Mouse (Mus musculus) forebrain, embryonic 12.5 days (tissue): ENCODE measurements around the gene Slc47a2. TPM values are rescaled to one million over a fixed set of nuclear protein-coding genes. Genes with fewer than 3 reads are reported as not detected.
A peak's percentile ranks its signal among the peaks of the same experiment; 100 is the strongest.

ENCODE experiments used
- ATAC-seq: fragments of 200-750 bp; cut with Nextera tagmentation; 2 replicates; pipeline ENCODE4 v1.8.0; 2017; ENCODE audit warnings: moderate TSS enrichment; ENCODE audit not compliant: low FRiP score
- H3K27ac ChIP-seq: fragments of 300-500 bp; sonication (generic); 2 replicates; pipeline ENCODE4 v1.5.1; 2016; ENCODE audit warnings: mild to moderate bottlenecking
- H3K27me3 ChIP-seq: fragments of 300-500 bp; sonication (generic); 2 replicates; pipeline ENCODE4 v1.6.1; 2016; ENCODE audit warnings: mild to moderate bottlenecking
- H3K36me3 ChIP-seq: fragments of 300-500 bp; sonication (generic); replicated peaks from 2 replicates; pipeline ENCODE4 v1.6.1; 2016; ENCODE audit warnings: mild to moderate bottlenecking
- H3K4me1 ChIP-seq: fragments of 300-500 bp; sonication (generic); 2 replicates; pipeline ENCODE4 v1.6.1; 2016
- H3K4me2 ChIP-seq: fragments of 300-500 bp; sonication (generic); 2 replicates; pipeline ENCODE4 v1.6.1; 2016; ENCODE audit warnings: mild to moderate bottlenecking, moderate library complexity
- H3K4me3 ChIP-seq: fragments of 300-500 bp; sonication (generic); replicated peaks from 2 replicates; pipeline ENCODE4 v1.5.1; 2016; ENCODE audit warnings: mild to moderate bottlenecking
- H3K9ac ChIP-seq: fragments of 300-500 bp; sonication (generic); 2 replicates; pipeline ENCODE4 v1.6.1; 2016; ENCODE audit warnings: mild to moderate bottlenecking
- H3K9me3 ChIP-seq: fragments of 300-500 bp; sonication (generic); 2 replicates; pipeline ENCODE4 v1.6.1; 2016
- WGBS: fragments of 180-500 bp; shearing (Covaris S2); methylation state at CpG from one replicate; pipeline ENCODE4 v1.1.7; 2016; 5-methylcytosine and 5-hydroxymethylcytosine counted together
- polyA plus RNA-seq: library from polyadenylated mRNA; unstranded; fragments of >200 nt; fragmentation: Nextera tagmentation; extraction: Ambion mirVana; gene quantifications from 2 replicates; pipeline ENCODE4 v1.2.1, GENCODE M21; 2016

The Slc47a2 gene
- not detected in 2 replicates for polyA plus RNA-seq

DNA sequence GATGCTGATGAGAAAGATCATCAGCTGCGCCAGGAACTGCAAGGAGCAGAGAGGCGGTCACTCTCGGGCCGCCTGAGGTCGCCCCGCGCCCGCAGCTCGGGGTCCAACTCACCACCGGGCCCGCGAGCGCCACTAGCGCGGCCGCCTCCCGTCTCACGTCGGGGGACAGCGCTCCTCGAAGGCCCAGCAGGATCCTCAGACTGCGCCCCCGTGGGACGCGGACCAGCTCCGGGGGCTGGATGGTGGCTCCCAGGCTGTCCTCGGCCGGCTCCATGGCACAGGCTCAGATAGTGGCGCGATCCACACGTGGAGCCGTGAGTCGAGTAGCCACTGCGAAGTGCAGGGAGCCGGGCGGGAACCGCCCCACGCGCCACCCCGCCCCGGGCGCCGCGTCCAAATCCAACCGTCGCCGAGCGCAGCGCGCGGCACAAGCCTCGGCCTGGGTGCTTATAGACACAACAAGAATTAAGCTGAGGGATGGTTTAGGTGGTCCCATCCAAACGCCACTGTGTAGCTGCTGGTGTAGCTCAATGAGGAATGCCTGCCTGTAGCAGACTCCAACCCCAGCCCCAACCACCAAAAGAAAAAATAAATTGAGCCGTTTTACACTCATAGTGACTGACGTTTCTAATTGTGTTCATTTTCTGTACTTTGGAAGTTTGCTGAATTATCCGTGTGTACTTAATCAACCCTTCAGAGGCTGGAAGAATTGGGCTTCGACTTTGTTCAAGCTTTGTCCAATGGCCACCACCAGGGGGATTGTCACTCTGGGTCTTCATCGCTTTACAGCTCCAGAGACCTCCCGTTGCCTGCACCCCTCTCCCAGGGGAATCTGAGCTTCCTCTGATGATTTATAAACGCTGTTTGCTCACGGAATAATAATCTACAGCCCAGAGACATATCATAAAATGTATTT, at the start of gene Slc47a2:
Gene Slc47a2 (minus strand): TSS at position 356 of the 916 bp plus-strand sequence.
- H3K9ac ChIP-seq, result peak within 1 kb of the TSS; percentile 49
- H3K27me3 ChIP-seq, result peaks cover 54% of the 10 kb centered on the region
- no peak within 1 kb of the TSS for H3K27ac ChIP-seq
- peak within 1 kb of the TSS; percentile 59 for H3K4me2 ChIP-seq
- H3K4me1 ChIP-seq, result peaks cover 10% of the 10 kb centered on the region
- H3K9me3 ChIP-seq, result no peaks in the 10 kb centered on the region
- no peaks in the 10 kb centered on the region for H3K36me3 ChIP-seq
- no peak for ATAC-seq
- H3K4me3 ChIP-seq, result peak within 1 kb of the TSS; percentile 38
- 3% methylated on average over 61 of the region's 61 CpGs for WGBS

DNA sequence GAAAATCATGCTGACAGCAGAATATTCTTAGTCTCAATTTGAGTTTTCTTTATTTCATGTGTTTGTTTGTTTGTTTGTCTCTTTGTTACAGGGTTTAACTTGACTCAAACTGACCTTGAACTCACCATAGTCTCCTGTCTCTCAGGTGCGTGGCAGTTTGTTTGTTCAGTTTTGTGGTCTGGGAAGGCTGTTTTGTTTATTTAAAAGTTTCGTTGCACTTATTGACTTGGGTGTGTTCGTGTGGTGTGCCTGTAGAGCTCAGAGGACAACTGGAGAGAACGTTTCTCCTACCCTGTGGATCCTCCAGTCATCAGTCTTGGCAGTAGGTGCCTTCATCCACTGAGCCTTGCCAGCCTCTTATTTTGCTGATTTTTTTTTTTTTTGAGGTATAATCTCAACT, 46.3 kb upstream of the Slc47a2 start:
- no peak overlapping the region for H3K27ac ChIP-seq
- H3K9ac ChIP-seq, result no peak overlapping the region
- WGBS, result 79% methylated on average over 4 of the region's 4 CpGs
- H3K9me3 ChIP-seq, result no peaks in the 10 kb centered on the region
- H3K4me3 ChIP-seq, result no peak overlapping the region
- H3K27me3 ChIP-seq, result no peaks in the 10 kb centered on the region
- H3K36me3 ChIP-seq, result no peaks in the 10 kb centered on the region
- H3K4me2 ChIP-seq, result no peak overlapping the region
- no peaks in the 10 kb centered on the region for H3K4me1 ChIP-seq
- ATAC-seq, result no peak

DNA sequence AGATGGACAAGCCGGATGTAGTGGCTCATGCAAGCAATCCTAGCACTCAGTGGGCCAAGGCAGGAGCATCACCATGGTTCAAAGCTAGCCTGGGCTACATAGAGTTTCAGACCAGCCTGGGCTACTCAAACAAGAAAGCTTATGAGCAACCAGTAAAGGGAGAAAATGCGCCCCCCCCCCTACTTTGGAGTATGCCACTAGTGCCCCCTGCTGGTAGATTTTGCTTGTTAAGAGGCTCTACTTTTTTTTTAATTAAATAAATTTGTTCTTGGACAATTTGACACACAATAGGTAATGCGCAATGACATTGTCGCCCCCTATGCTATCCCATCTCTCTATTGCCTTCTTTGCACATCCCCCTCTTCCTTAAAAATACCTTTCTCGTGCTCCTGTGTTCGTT, 45.4 kb upstream of the Slc47a2 start:
- WGBS, result 60% methylated on average over 6 of the region's 6 CpGs
- H3K4me2 ChIP-seq, result no peak overlapping the region
- H3K4me1 ChIP-seq, result no peaks in the 10 kb centered on the region
- H3K27me3 ChIP-seq, result no peaks in the 10 kb centered on the region
- no peak overlapping the region for H3K9ac ChIP-seq
- no peak overlapping the region for H3K27ac ChIP-seq
- no peak for ATAC-seq
- no peaks in the 10 kb centered on the region for H3K36me3 ChIP-seq
- H3K4me3 ChIP-seq, result no peak overlapping the region
- no peaks in the 10 kb centered on the region for H3K9me3 ChIP-seq

DNA sequence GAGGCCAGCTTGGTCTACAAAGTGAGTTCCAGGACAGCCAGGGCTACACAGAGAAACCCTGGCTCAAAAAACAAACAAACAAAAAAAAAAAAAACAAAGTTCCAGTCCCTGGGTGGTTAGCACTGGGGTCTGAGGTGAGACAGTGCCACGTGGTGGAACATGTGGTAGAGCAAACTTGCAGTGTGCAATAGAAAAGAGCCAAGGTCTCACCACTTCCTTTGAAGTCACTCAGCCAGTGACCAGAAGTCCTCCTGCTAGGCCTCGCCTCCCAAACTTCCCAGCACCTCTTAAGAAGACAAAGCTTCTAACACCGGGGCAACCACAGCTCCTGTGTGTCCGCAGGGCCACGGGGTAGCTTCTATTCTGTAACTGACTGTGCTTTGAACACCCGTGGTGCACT, 44.6 kb upstream of the Slc47a2 start:
- H3K4me2 ChIP-seq, result no peak overlapping the region
- no peaks in the 10 kb centered on the region for H3K36me3 ChIP-seq
- no peak overlapping the region for H3K4me3 ChIP-seq
- no peak for ATAC-seq
- no peaks in the 10 kb centered on the region for H3K27me3 ChIP-seq
- H3K9me3 ChIP-seq, result no peaks in the 10 kb centered on the region
- H3K27ac ChIP-seq, result no peak overlapping the region
- no peak overlapping the region for H3K9ac ChIP-seq
- H3K4me1 ChIP-seq, result no peaks in the 10 kb centered on the region
- 71% methylated on average over 6 of the region's 6 CpGs for WGBS

DNA sequence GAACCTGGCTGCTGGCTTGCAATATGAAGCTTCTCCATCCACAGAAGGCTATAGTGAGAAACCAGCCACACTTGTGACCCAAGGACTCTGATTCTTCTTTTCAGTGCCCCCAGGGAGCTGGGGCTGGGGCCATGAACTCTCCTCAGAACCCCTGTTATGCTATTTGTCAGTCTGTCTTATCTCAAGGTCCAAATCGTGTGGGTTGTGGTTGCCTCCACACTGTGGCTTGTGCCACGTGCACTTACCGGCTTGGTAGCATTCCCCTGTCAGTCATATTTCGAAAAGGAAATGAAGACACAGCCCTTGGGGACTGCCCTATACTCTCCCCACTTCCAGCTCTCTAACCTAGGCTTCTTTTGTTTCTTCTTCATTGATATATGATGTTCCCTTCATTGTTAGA, 43.1 kb upstream of the Slc47a2 start:
- H3K4me3 ChIP-seq, result no peak overlapping the region
- ATAC-seq, result no peak
- H3K27me3 ChIP-seq, result no peaks in the 10 kb centered on the region
- H3K4me1 ChIP-seq, result no peaks in the 10 kb centered on the region
- H3K9me3 ChIP-seq, result no peaks in the 10 kb centered on the region
- no peaks in the 10 kb centered on the region for H3K36me3 ChIP-seq
- no peak overlapping the region for H3K9ac ChIP-seq
- WGBS, result 94% methylated on average over 4 of the region's 4 CpGs
- no peak overlapping the region for H3K4me2 ChIP-seq
- no peak overlapping the region for H3K27ac ChIP-seq

DNA sequence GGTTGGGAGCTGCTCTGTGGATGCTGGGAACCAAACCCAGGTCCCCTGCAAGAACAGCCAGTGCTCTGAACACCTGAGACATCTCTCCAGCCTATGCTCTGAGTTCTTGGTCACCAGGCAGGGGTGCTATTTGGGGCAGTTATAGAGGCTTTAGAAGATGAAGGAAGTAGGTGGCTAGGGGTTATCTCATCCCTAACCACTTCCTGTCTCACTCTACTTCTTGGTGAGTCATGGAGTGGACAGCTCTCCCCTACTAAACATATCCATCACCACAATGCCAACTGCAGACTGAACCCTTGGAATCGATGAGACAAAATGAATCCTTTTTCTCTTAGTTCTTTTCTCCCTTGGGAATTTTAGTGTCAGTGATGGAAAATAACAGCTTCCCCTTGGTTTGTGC, 38.6 kb upstream of the Slc47a2 start:
- H3K9ac ChIP-seq, result no peak overlapping the region
- H3K27me3 ChIP-seq, result peaks cover 34% of the 10 kb centered on the region
- H3K36me3 ChIP-seq, result no peaks in the 10 kb centered on the region
- H3K4me3 ChIP-seq, result no peak overlapping the region
- no peak for ATAC-seq
- 87% methylated on average over 1 of the region's 1 CpGs for WGBS
- peaks cover 8% of the 10 kb centered on the region for H3K4me1 ChIP-seq
- no peak overlapping the region for H3K27ac ChIP-seq
- H3K9me3 ChIP-seq, result no peaks in the 10 kb centered on the region
- H3K4me2 ChIP-seq, result no peak overlapping the region

DNA sequence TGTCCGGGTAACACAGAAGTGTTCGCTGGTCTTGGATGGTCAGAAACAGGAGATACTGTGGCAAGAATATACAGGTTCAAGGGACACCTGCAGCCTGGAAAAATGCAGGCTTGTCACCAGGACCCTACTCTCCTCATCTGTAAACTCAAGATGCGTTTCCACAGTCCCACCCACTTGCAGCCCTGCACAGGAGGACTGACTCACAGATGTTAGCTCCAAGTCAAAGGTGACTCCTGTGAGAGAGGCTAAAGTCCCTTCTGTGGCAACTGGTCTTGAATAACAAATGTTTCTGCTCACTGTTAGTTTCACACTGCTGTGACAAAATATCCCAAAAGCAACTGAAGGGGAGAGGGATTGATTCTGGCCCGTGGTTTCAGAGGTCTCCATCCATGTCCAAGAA, 36.0 kb upstream of the Slc47a2 start:
- peaks cover 43% of the 10 kb centered on the region for H3K27me3 ChIP-seq
- WGBS, result 68% methylated on average over 4 of the region's 4 CpGs
- no peak overlapping the region for H3K9ac ChIP-seq

DNA sequence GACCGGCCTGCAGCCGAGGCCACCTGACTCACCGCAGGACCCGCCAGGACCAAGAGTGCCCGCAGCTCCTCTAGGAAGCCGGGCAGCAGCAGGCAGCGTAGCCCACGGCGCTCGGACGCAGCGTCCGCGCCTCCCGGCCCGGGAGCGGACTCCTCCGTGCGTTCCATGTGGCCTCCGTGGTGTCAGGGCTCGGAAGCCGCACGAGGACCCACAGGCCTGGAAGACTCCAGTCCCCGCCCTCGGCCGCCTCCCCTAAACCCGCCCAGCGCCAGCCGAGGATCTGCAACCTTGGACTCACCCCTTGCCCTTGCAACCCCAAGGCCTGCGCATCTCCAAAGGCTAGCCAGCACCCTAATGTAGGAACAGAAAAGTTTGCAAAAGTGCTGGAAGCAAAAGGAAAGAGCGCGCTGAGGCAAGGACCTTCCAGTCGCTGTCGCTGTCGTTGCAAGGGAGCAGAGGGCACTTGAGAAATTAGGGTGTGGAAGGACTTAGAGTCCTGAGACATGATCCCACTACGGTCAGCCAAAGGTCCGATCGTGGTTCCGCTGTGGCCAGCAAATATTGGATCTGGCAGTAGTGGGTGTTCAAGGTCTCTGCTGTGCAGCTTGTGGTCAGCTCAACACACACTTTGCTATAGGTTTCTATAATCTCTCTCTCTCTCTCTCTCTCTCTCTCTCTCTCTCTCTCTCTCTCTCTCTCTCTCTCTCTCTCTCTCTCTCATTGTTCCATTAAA, 35.4 kb upstream of the Slc47a2 start, which contains the start of gene Slc47a1:
Gene Slc47a1 (minus strand): TSS at position 465 of the 733 bp plus-strand sequence.
- peaks cover 8% of the 10 kb centered on the region for H3K4me1 ChIP-seq
- H3K27me3 ChIP-seq, result peaks cover 43% of the 10 kb centered on the region
- no peaks in the 10 kb centered on the region for H3K9me3 ChIP-seq
- no peak within 1 kb of the TSS for H3K27ac ChIP-seq
- no peak for ATAC-seq
- H3K36me3 ChIP-seq, result no peaks in the 10 kb centered on the region
- peak within 1 kb of the TSS; percentile 48 for H3K4me2 ChIP-seq
- H3K9ac ChIP-seq, result no peak within 1 kb of the TSS; the same call in 1 of the 2 replicates
- peak within 1 kb of the TSS; percentile 23 for H3K4me3 ChIP-seq
- WGBS, result 16% methylated on average over 39 of the region's 39 CpGs

More for the DNA sequence above, 36.0 kb upstream of the Slc47a2 start:
- Histone ChIP-seq H3K4me2 (no peak overlapping the region), H3K9me3 (no peaks in the 10 kb centered on the region), H3K4me3 (no peak overlapping the region), H3K27ac (no peak overlapping the region), H3K4me1 (peaks cover 8% of the 10 kb centered on the region), H3K36me3 (no peaks in the 10 kb centered on the region)
- no peak for ATAC-seq

DNA sequence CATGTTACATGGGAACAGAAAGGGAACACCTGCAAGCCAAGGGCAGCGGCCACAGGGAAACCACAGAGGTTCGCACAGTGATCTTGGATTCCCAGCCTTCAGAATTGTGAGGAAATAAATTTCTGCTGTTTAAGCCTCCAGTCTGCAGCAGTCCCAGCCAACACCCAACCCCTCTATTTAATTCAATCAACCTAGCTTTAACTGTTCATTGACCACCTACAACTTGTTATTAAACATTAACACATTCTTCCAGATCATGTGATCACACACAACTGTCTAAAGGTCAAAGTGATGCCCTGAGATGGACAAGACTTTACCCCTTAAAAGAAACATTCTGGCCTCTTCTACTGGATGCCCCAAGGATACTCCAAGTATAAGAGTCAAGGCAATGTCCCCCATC, 26.0 kb upstream of the Slc47a2 start:
- Histone ChIP-seq H3K9ac (no peak overlapping the region), H3K36me3 (no peaks in the 10 kb centered on the region), H3K27ac (no peak overlapping the region), H3K9me3 (no peaks in the 10 kb centered on the region), H3K4me1 (no peaks in the 10 kb centered on the region), H3K4me3 (no peak overlapping the region), H3K4me2 (no peak overlapping the region), H3K27me3 (peaks cover 4% of the 10 kb centered on the region; the same call in 1 of the 2 replicates)
- no peak for ATAC-seq
- WGBS, result 100% methylated on average over 2 of the region's 2 CpGs

DNA sequence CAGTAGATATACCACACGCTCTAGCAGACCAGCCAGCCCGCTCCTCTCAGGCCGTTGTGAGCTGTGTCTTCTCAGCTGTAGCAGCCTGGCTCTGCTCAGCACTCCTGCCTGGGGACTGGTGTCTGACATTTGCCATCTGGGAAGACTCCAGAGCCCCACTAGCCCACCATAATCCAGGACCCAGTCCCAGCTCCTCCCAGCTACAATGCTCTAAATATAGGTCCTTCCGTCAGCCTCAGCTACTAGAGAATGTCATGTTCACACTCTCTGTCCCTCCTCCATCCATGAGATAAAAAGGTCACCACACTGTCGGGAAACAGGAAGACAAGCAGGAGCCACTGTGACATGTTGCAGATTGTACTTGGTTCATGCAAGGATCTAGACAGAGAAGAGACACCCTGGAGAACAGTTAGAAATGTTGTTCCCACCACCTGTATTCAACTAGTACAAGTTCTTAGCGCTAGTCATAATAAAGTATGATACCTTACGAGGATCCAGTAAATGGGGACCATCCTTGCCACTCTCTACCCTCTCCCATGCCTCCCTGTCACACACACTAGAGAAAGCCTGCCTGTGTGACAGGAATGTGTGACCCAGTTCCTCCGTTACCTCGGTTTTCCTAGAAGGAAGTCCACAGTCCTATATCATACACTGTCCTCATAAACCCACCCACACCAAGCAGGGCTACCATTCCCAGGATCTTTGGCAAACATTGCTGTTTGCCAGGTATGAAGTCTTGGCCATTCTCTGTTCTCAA, 24.0 kb upstream of the Slc47a2 start:
- ATAC-seq, result no peak
- Histone ChIP-seq H3K27ac (no peak overlapping the region), H3K4me2 (no peak overlapping the region), H3K9ac (no peak overlapping the region), H3K4me3 (no peak overlapping the region), H3K4me1 (no peaks in the 10 kb centered on the region), H3K9me3 (no peaks in the 10 kb centered on the region), H3K36me3 (no peaks in the 10 kb centered on the region), H3K27me3 (peaks cover 4% of the 10 kb centered on the region; the same call in 1 of the 2 replicates)
- 84% methylated on average over 9 of the region's 9 CpGs for WGBS

DNA sequence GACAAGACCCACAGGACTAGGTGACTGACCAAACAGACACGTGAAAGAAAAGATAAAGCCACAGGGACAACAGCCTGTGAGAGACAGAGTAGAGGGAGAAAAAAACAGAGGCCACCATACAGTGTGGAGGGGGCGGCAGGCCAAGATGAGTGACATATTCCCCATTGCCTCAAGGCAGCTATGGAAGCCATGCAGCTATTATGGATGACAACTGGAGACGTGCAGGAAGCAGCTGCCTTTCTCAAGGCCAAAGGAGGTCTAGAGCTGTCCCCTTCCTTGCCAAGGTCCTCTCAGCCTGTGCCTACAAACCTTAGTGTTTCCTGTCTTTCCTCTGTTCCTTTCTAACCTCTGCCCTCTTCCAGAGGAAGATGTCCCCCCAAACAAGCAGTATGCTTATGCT, 23.3 kb upstream of the Slc47a2 start:
- Histone ChIP-seq H3K4me2 (no peak overlapping the region), H3K4me1 (no peaks in the 10 kb centered on the region), H3K36me3 (no peaks in the 10 kb centered on the region), H3K27ac (no peak overlapping the region), H3K27me3 (peaks cover 4% of the 10 kb centered on the region; the same call in 1 of the 2 replicates), H3K9me3 (no peaks in the 10 kb centered on the region), H3K9ac (no peak overlapping the region), H3K4me3 (no peak overlapping the region)
- no peak for ATAC-seq
- WGBS, result 71% methylated on average over 3 of the region's 3 CpGs

DNA sequence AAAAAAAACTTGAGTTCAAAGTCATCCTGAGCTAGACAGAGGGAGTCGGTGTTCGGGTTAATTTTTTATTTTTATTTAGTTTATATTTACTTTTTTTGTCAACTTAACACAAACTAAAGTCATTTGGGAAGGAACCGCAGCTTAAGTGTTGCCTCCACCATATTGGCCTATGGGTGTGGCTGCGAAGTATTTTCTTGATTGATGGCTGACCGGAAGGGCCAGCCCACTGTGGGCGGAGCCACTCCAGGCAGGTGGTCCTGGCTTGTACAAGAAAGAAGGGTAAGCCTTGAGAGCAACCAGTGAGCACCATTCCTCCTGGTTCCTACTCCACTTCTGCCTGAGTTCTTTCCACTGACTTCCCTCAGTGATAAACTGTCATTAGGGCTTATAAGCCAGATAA, 21.4 kb upstream of the Slc47a2 start:
- Histone ChIP-seq H3K4me2 (no peak overlapping the region), H3K9me3 (no peaks in the 10 kb centered on the region), H3K4me1 (no peaks in the 10 kb centered on the region), H3K36me3 (no peaks in the 10 kb centered on the region), H3K9ac (no peak overlapping the region), H3K4me3 (no peak overlapping the region), H3K27ac (no peak overlapping the region), H3K27me3 (peaks cover 4% of the 10 kb centered on the region; the same call in 1 of the 2 replicates)
- ATAC-seq, result no peak
- WGBS, result 87% methylated on average over 6 of the region's 6 CpGs
